Mouse (Mus musculus): ENCODE data around the gene Rsph10b.

DNA sequence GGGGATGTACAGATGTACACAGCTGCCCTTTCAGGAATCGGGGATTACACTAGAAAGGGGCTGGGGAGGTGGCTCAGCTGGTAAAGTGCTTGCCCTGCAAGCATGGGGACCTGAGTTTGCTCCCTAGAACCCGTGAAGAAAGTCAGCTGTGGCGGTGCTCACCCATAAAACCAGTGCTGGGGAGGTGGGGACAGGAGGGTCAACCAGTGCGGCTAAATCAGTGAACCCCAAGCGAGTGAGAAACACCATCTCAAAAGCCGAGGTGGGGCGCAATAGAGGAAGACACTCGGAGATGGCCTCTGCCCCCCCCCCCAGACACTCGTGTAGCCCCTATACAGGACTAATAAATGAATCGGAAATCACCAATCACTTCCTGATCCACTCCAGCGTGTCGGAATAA lies 33.8 kb downstream of the Rsph10b start:
- TF ChIP-seq CTCF (IDR thresholded peaks at IDR 0.05; ENCODE audit: insufficient read depth, low read depth, low read length) (no peak), POLR2A (IDR thresholded peaks at IDR 0.05; ENCODE audit: insufficient read depth, low read depth, low read length) (no peak)

Data from olfactory bulb, adult 2 months (tissue).